Mouse (Mus musculus): Measurements from ENCODE around the gene Adarb2. TPM values are rescaled to one million over a fixed set of nuclear protein-coding genes. Genes with fewer than 3 reads are reported as not detected.

The Adarb2 gene
- polyA plus RNA-seq, 1 experiment, result 0.04 TPM

- Histone ChIP-seq H3K4me3 (ENCODE audit: extremely low read depth, insufficient read depth, insufficient read length) (no peak overlapping the region), H3K27ac (ENCODE audit: insufficient read depth, low read length) (no peak overlapping the region), H3K36me3 (ENCODE audit: control insufficient read depth, insufficient read depth, low read length) (no peaks in the 10 kb centered on the region), H3K4me1 (ENCODE audit: control insufficient read depth, insufficient read depth, insufficient read length) (no peaks in the 10 kb centered on the region), H3K27me3 (ENCODE audit: control insufficient read depth, insufficient read depth, low read length) (no peaks in the 10 kb centered on the region)
- TF ChIP-seq CTCF (IDR thresholded peaks at IDR 0.05; ENCODE audit: extremely low read depth, insufficient read depth, insufficient read length, insufficient replicate concordance), result no peak
- TF ChIP-seq POLR2A (IDR thresholded peaks at IDR 0.05; ENCODE audit: low read depth, low read length), result no peak
- WGBS, result 83% methylated on average over 6 of the region's 6 CpGs
- DNase-seq (ENCODE audit: low read depth in 1 of 2, low spot score in 2 of 2), result no peak
Observed at GRCm38 (mm10) chr13:8749451-8749850, 546.8 kb downstream of the Adarb2 start.

DNA sequence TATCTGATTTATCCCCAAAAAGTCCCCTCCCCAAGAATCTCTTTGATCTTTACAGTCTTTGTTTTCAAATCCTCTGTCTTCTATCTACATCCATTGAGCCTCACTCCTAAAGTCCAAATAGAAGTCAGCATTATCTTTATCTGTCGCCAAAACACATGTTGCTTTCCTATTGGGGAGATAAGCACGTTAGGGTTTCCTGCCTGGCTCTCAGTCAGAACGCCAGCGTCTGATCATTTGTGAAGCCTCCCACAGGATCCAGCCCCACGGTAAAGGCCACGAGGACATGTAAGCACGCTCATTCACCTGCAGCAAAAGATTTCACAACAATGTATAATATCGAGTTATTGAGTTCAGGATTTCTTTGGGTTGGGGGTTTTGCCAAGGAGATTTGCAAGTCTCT, 558.3 kb downstream of the Adarb2 start:
- no peaks in the 10 kb centered on the region for H3K4me1 ChIP-seq (ENCODE audit: control insufficient read depth, insufficient read depth, insufficient read length)
- no peak overlapping the region for H3K27ac ChIP-seq (ENCODE audit: insufficient read depth, low read length)
- no peak overlapping the region for H3K4me3 ChIP-seq (ENCODE audit: extremely low read depth, insufficient read depth, insufficient read length)
- no peak for DNase-seq (ENCODE audit: low read depth in 1 of 2, low spot score in 2 of 2)
- H3K27me3 ChIP-seq (ENCODE audit: control insufficient read depth, insufficient read depth, low read length), result no peaks in the 10 kb centered on the region
- WGBS, result 36% methylated on average over 8 of the region's 8 CpGs
- TF ChIP-seq POLR2A (IDR thresholded peaks at IDR 0.05; ENCODE audit: low read depth, low read length), result no peak
- TF ChIP-seq CTCF (IDR thresholded peaks at IDR 0.05; ENCODE audit: extremely low read depth, insufficient read depth, insufficient read length, insufficient replicate concordance), result no peak
- H3K36me3 ChIP-seq (ENCODE audit: control insufficient read depth, insufficient read depth, low read length), result no peaks in the 10 kb centered on the region

DNA sequence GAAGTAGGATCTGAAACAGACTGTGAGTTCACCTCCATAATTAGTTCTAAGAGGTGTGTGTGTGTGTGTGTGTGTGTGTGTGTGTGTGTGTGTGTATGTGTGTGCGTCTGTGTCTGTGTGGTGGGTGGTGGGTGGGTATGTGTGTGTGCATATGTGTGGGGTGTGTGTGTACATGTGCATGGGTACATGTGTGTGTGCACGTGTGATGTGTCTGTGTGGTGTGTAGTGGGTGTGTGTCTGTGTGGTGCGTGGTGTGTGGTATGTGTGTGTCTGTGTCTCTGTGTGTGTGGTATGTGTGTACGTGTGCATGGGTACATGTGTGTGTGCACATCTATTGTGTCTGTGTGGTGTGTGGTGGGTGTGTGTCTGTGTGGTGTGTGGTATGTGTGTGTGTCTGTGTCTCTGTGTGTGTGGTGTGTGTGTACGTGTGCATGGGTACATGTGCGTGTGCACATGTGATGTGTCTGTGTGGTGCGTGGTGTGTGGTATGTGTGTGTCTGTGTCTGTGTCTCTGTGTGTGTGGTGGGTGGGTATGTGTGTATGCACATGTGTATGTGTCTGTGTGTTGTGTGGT, 567.1 kb downstream of the Adarb2 start:
- Histone ChIP-seq H3K4me3 (ENCODE audit: extremely low read depth, insufficient read depth, insufficient read length) (no peak overlapping the region), H3K27me3 (ENCODE audit: control insufficient read depth, insufficient read depth, low read length) (no peaks in the 10 kb centered on the region), H3K4me1 (ENCODE audit: control insufficient read depth, insufficient read depth, insufficient read length) (no peaks in the 10 kb centered on the region), H3K36me3 (ENCODE audit: control insufficient read depth, insufficient read depth, low read length) (no peaks in the 10 kb centered on the region), H3K27ac (ENCODE audit: insufficient read depth, low read length) (no peak overlapping the region)
- 96% methylated on average over 7 of the region's 7 CpGs for WGBS
- TF ChIP-seq POLR2A (IDR thresholded peaks at IDR 0.05; ENCODE audit: low read depth, low read length), result no peak
- TF ChIP-seq CTCF (IDR thresholded peaks at IDR 0.05; ENCODE audit: extremely low read depth, insufficient read depth, insufficient read length, insufficient replicate concordance), result no peak
- DNase-seq (ENCODE audit: low read depth in 1 of 2, low spot score in 2 of 2), result no peak

DNA sequence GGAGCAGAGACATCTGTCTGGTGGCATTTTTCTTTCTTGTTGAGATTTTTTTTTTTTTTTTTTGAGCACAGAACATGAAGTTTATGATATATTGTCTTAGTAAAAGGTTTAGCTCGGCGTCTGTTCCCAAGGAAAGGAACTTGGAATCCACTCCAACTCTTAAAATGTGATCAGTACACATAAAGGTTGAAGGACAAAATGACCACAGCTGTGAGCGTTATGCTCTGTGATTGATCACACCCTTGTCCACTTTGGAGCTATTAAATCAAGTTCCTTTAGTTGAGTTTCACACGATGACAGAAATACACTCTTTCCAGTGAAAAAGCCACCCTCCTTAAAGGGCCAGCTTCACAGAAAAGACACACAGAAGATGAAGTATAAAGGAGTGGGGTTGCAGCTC, 568.0 kb downstream of the Adarb2 start:
- no peak for TF ChIP-seq POLR2A (IDR thresholded peaks at IDR 0.05; ENCODE audit: low read depth, low read length)
- TF ChIP-seq CTCF (IDR thresholded peaks at IDR 0.05; ENCODE audit: extremely low read depth, insufficient read depth, insufficient read length, insufficient replicate concordance), result no peak
- H3K4me1 ChIP-seq (ENCODE audit: control insufficient read depth, insufficient read depth, insufficient read length), result no peaks in the 10 kb centered on the region
- no peaks in the 10 kb centered on the region for H3K27me3 ChIP-seq (ENCODE audit: control insufficient read depth, insufficient read depth, low read length)
- no peak overlapping the region for H3K4me3 ChIP-seq (ENCODE audit: extremely low read depth, insufficient read depth, insufficient read length)
- H3K27ac ChIP-seq (ENCODE audit: insufficient read depth, low read length), result no peak overlapping the region
- WGBS, result 78% methylated on average over 4 of the region's 4 CpGs
- no peaks in the 10 kb centered on the region for H3K36me3 ChIP-seq (ENCODE audit: control insufficient read depth, insufficient read depth, low read length)
- no peak for DNase-seq (ENCODE audit: low read depth in 1 of 2, low spot score in 2 of 2)

DNA sequence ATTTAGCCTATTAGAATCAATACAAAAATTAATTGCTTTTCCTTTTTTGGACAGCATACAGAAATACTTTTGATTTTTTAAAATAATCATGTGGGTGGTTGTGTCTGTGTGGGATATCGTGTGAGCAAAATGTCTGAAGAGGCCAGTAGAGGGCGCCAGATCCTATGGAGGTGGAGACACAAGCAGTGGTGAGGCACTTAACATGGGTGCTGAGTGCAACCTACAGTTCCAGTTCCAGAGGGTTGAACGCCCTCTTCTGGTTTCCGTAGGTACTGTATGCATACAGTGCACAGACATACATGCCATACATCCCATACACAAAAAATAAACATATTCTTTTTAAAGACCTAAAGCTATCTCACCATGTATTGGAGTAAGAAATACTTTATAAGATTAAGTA, 577.8 kb downstream of the Adarb2 start:
- Histone ChIP-seq H3K4me1 (ENCODE audit: control insufficient read depth, insufficient read depth, insufficient read length) (no peaks in the 10 kb centered on the region), H3K4me3 (ENCODE audit: extremely low read depth, insufficient read depth, insufficient read length) (no peak overlapping the region), H3K36me3 (ENCODE audit: control insufficient read depth, insufficient read depth, low read length) (no peaks in the 10 kb centered on the region), H3K27me3 (ENCODE audit: control insufficient read depth, insufficient read depth, low read length) (no peaks in the 10 kb centered on the region), H3K27ac (ENCODE audit: insufficient read depth, low read length) (no peak overlapping the region)
- WGBS, result 58% methylated on average over 4 of the region's 4 CpGs
- DNase-seq (ENCODE audit: low read depth in 1 of 2, low spot score in 2 of 2), result peak; percentile 27 to 32
- TF ChIP-seq CTCF (IDR thresholded peaks at IDR 0.05; ENCODE audit: extremely low read depth, insufficient read depth, insufficient read length, insufficient replicate concordance), result peak; percentile 32; the same call in 1 of the 2 replicates
- TF ChIP-seq POLR2A (IDR thresholded peaks at IDR 0.05; ENCODE audit: low read depth, low read length), result no peak

DNA sequence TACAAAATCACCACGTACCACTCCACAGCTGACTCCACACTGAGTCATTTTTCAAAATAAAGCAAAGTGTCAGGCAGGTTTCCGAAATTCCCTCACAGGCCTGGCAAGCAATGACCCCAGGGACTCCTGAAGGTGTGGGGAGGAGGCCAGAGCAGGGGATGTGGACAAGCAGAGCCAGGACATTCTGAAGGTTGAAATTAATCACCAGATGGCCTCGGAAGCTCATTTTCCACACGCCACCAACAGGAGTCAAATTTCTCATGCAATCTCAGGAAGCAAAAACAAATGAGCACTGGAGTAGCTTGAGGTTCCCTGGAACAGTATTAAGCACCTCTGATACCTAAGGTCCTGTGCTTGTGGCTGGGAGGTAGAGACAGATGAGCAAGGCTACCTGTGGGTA, 580.0 kb downstream of the Adarb2 start:
- TF ChIP-seq CTCF (IDR thresholded peaks at IDR 0.05; ENCODE audit: extremely low read depth, insufficient read depth, insufficient read length, insufficient replicate concordance), result no peak
- TF ChIP-seq POLR2A (IDR thresholded peaks at IDR 0.05; ENCODE audit: low read depth, low read length), result no peak
- WGBS, result 83% methylated on average over 4 of the region's 4 CpGs
- no peaks in the 10 kb centered on the region for H3K36me3 ChIP-seq (ENCODE audit: control insufficient read depth, insufficient read depth, low read length)
- H3K4me3 ChIP-seq (ENCODE audit: extremely low read depth, insufficient read depth, insufficient read length), result no peak overlapping the region
- no peaks in the 10 kb centered on the region for H3K4me1 ChIP-seq (ENCODE audit: control insufficient read depth, insufficient read depth, insufficient read length)
- DNase-seq (ENCODE audit: low read depth in 1 of 2, low spot score in 2 of 2), result no peak
- H3K27ac ChIP-seq (ENCODE audit: insufficient read depth, low read length), result no peak overlapping the region
- no peaks in the 10 kb centered on the region for H3K27me3 ChIP-seq (ENCODE audit: control insufficient read depth, insufficient read depth, low read length)

- TF ChIP-seq CTCF (IDR thresholded peaks at IDR 0.05; ENCODE audit: extremely low read depth, insufficient read depth, insufficient read length, insufficient replicate concordance), result no peak
- no peak for TF ChIP-seq POLR2A (IDR thresholded peaks at IDR 0.05; ENCODE audit: low read depth, low read length)
- Histone ChIP-seq H3K36me3 (ENCODE audit: control insufficient read depth, insufficient read depth, low read length) (no peaks in the 10 kb centered on the region), H3K27me3 (ENCODE audit: control insufficient read depth, insufficient read depth, low read length) (no peaks in the 10 kb centered on the region), H3K27ac (ENCODE audit: insufficient read depth, low read length) (no peak overlapping the region), H3K4me1 (ENCODE audit: control insufficient read depth, insufficient read depth, insufficient read length) (no peaks in the 10 kb centered on the region), H3K4me3 (ENCODE audit: extremely low read depth, insufficient read depth, insufficient read length) (no peak overlapping the region)
- no peak for DNase-seq (ENCODE audit: low read depth in 1 of 2, low spot score in 2 of 2)
- WGBS, result 70% methylated on average over 10 of the region's 10 CpGs
Observed at GRCm38 (mm10) chr13:8783686-8784307, 581.1 kb downstream of the Adarb2 start.

Measured in spleen, adult 2 months (tissue).